Mouse (Mus musculus) bone marrow macrophage, adult 2 months (primary cell): ENCODE results near the gene Arl10. TPM values are rescaled to one million over a fixed set of nuclear protein-coding genes. Genes with fewer than 3 reads are reported as not detected.

Source experiments
- H3K27ac ChIP-seq: 2 replicates; pipeline ENCODE4 v1.5.1; 2012; ENCODE audit warnings: low read depth, low read length; ENCODE audit not compliant: insufficient read depth
- H3K4me1 ChIP-seq: 2 replicates; pipeline ENCODE4 v1.6.1; 2012; ENCODE audit warnings: low read length; ENCODE audit not compliant: control insufficient read depth, insufficient read depth
- H3K4me3 ChIP-seq: 2 replicates; pipeline ENCODE4 v1.5.1; 2012; ENCODE audit warnings: mild to moderate bottlenecking, low read length, moderate library complexity; ENCODE audit not compliant: insufficient read depth
- CTCF ChIP-seq: IDR thresholded peaks from 2 replicates; pipeline ENCODE4 v1.5.1; 2012; ENCODE audit warnings: low read depth, mild to moderate bottlenecking, low read length, moderate library complexity
- POLR2A ChIP-seq: IDR thresholded peaks from 2 replicates; pipeline ENCODE4 v1.6.1; 2012; ENCODE audit warnings: mild to moderate bottlenecking, low read depth, low read length, borderline replicate concordance
- polyA plus RNA-seq: library from polyadenylated mRNA; stranded (reverse); fragments of >200 nt; gene quantifications from 2 replicates; pipeline ENCODE4 v1.2.4, GENCODE M21; 2012; ENCODE audit not compliant: missing spikeins, insufficient read depth, insufficient read length

The Arl10 gene
- polyA plus RNA-seq, 1 experiment, result 44.0 TPM

GRCm38 (mm10) chr13:54564232-54565200 lies 10.3 kb upstream of the Arl10 start:
- no peak overlapping the region for H3K27ac ChIP-seq
- TF ChIP-seq POLR2A, result no peak
- no peak for TF ChIP-seq CTCF

GRCm38 (mm10) chr13:54565201-54565581 lies 9.6 kb upstream of the Arl10 start, which contains the start of gene 4833439L19Rik:
Gene 4833439L19Rik (minus strand): TSS chr13:54565435.
- TF ChIP-seq CTCF, result no peak
- H3K4me1 ChIP-seq, result peaks cover 10% of the 10 kb centered on the region; the same call in 1 of the 2 replicates
- H3K4me3 ChIP-seq, result peak within 1 kb of the TSS; percentile 78
- H3K27ac ChIP-seq, result no peak within 1 kb of the TSS

More at GRCm38 (mm10) chr13:54564232-54565200, 10.3 kb upstream of the Arl10 start:
- peaks cover 9% of the 10 kb centered on the region; the same call in 1 of the 2 replicates for H3K4me1 ChIP-seq
- peak overlapping the region; percentile 78 for H3K4me3 ChIP-seq

DNA sequence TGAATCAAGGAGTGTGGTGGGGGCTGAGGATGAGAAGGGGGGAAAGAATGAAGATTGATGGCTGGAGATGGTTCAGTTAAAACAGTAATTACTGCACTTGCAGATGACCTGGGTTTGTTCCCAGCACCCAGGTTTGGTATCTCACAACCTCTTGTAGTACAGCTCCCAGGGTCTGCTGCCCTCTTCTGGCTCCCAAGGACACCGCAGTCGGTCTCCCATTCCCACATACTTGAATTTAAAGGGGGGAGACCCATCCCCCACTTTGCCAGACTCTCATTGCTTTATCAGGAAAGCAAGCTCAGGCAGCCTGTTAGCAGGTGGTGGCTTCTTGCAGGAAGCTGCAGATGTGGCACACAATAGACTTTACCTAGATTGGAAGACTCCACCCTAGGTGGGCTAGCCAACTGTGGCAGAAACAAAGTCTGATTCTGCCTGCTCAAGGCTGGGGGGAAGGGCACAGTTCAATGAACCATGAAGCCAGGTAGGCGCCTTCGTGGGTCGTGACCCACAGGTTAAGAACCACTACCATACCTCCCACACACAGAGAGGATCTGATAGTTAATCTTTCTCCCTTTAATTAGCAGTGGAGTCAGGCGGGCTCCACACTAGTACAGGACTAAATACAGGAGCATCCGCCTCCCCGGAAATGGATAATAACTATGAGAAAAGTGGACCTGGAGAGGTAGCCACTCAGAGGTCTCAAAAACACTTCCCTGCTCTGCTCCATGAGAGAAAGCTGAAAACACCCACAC lies 9.0 kb upstream of the Arl10 start:
- Histone ChIP-seq H3K27ac (no peak overlapping the region), H3K4me3 (peak overlapping the region; percentile 78), H3K4me1 (peaks cover 10% of the 10 kb centered on the region; the same call in 1 of the 2 replicates)
- TF ChIP-seq CTCF (peak; percentile 63; the same call in 1 of the 2 replicates), POLR2A (no peak)

DNA sequence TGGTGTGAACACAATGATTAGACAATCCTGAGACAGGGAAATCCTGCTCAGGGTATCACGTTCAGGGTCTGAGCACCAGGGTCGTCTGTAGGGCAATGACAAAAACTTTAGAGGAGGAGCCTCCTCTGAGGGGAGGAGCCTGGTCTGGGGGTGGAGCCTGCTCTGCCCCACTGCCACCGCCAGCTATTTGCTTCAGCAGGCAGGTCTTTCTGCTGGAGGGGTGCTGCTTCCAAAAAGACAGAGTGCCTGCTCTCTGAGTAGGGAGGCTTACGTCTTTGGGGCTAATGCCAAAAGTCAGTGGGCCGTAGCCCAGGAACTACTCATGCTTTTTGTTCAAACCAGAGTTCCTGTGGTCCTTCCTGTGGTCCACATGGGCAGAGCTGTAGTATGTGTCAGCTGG lies 6.4 kb upstream of the Arl10 start:
- H3K27ac ChIP-seq, result no peak overlapping the region
- no peak for TF ChIP-seq POLR2A
- TF ChIP-seq CTCF, result no peak
- peaks cover 10% of the 10 kb centered on the region; the same call in 1 of the 2 replicates for H3K4me1 ChIP-seq
- H3K4me3 ChIP-seq, result no peak overlapping the region

GRCm38 (mm10) chr13:54569282-54569681 lies 5.5 kb upstream of the Arl10 start:
- Histone ChIP-seq H3K4me1 (peaks cover 8% of the 10 kb centered on the region), H3K4me3 (no peak overlapping the region), H3K27ac (no peak overlapping the region)
- no peak for TF ChIP-seq POLR2A
- no peak for TF ChIP-seq CTCF

DNA sequence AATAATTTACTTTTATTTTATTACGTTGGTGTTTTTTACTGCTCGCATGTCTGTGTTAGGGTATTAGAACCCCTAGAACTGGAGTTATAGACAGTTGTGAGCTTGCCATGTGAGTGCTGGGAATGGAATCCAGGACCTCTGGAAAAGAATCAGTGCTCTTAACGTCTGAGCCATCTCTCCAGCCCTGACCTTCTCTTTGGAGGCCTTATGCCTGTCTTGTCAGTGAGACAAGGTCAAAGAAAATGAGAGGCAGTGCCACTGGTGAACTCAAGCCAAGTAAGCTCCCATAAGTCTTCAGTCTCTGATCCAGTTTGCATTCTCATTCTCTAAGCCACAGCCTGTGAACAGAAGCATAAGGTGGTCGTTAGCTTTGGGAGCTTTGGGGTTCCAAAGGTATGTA lies 4.1 kb upstream of the Arl10 start:
- Histone ChIP-seq H3K4me3 (no peak overlapping the region), H3K27ac (no peak overlapping the region), H3K4me1 (peaks cover 14% of the 10 kb centered on the region)
- TF ChIP-seq POLR2A, result no peak
- TF ChIP-seq CTCF, result no peak

DNA sequence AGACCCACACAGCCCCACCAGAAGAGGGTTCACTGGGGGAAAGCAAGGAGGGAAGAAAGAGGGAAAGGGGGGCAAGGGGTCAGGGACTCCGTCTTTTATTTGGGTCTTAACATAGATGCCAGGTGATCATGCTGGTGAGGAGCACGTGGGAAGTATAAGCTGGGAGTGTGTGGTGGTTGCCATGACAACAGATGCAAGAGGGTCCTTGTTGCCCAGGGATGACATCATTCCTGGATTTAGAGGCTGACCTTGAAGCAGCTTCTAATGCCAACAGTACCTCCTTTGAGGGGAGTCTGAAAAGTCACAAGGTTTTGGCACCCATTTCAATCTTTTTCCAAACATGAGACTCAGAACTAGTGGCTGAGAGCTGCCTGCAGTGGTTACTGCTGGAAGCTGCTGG lies 3.2 kb upstream of the Arl10 start:
- H3K4me1 ChIP-seq, result peaks cover 18% of the 10 kb centered on the region
- no peak overlapping the region for H3K27ac ChIP-seq
- H3K4me3 ChIP-seq, result no peak overlapping the region
- TF ChIP-seq POLR2A (no peak), CTCF (no peak)

DNA sequence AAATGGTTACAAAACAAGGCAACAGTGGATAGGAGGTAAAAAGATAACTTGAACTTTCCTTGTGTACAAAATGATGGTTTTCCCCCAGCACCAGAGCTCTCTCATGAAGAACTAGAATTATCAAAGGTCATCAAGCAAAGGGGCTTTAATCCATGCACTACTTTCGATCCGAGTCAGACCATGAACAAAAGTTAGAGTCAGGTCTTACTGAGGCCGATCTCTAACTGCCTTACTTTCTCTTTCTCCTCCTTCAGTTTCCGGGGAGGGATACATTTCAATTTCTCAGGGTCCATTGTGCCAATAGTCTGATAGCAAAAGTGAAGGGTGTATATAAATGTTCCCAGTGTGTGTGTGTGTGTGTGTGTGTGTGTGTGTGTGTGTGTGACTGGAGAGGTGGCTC lies 2.2 kb upstream of the Arl10 start:
- Histone ChIP-seq H3K27ac (no peak overlapping the region), H3K4me1 (peaks cover 24% of the 10 kb centered on the region), H3K4me3 (no peak overlapping the region)
- TF ChIP-seq CTCF, result no peak

DNA sequence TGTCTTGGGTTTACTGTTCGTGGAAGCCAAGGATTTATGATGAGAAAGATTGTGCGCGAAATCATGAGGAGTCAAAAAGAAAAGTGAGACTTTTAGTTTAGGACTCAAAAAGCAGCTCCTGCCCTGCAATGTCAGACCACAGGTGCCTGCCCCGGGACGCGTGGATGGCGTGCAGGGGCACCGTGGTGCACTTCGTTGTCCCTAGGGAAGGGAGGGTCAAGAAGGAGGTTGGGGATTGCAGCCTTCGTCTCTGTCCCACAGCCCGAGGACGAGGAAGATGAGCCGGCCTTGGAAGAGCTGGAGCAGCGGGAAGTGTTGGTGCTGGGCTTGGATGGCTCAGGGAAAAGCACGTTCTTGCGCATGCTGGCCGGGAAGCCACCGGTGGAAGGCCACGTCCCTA lies 674 bp downstream of the Arl10 start:
- Histone ChIP-seq H3K4me1 (peaks cover 36% of the 10 kb centered on the region), H3K4me3 (peak overlapping the region; percentile 73), H3K27ac (no peak overlapping the region)
- no peak for TF ChIP-seq POLR2A
- no peak for TF ChIP-seq CTCF
